Mouse (Mus musculus) E14TG2a.4 (cell line): Measurements from ENCODE around the gene Prkcb.

ENCODE experiments used
- H3K27me3 ChIP-seq: 2 replicates; pipeline ENCODE4 v1.6.1; 2014; ENCODE audit warnings: low read length, control low read depth; ENCODE audit not compliant: insufficient read depth
- H3K36me3 ChIP-seq: 2 replicates; pipeline ENCODE4 v1.6.1; 2014; ENCODE audit warnings: low read length, control low read depth; ENCODE audit not compliant: insufficient read depth
- H3K4me1 ChIP-seq: replicated peaks from 2 replicates; pipeline ENCODE4 v1.6.1; 2014; ENCODE audit warnings: low read depth, low read length, control low read depth
- H3K4me3 ChIP-seq: replicated peaks from 2 replicates; pipeline ENCODE4 v1.5.1; 2014; ENCODE audit warnings: mild to moderate bottlenecking, low read length
- H3K9me3 ChIP-seq: 2 replicates; pipeline ENCODE4 v1.6.1; 2014; ENCODE audit warnings: low read length, control low read depth
- CTCF ChIP-seq: conservative IDR thresholded peaks from 2 replicates; pipeline ENCODE4 v1.5.1; 2014; ENCODE audit warnings: low read length
- NANOG ChIP-seq: IDR thresholded peaks from 2 replicates; pipeline ENCODE4 v1.6.1; 2014; ENCODE audit warnings: borderline replicate concordance, low read length, mixed read lengths
- POU5F1 ChIP-seq: IDR thresholded peaks from 2 replicates; pipeline ENCODE4 v1.6.1; 2014; ENCODE audit warnings: low read length, borderline replicate concordance

Prkcb gene

GRCm38 (mm10) chr7:122372349-122372748, 83.8 kb downstream of the Prkcb start:
- Histone ChIP-seq H3K36me3 (no peaks in the 10 kb centered on the region), H3K9me3 (no peaks in the 10 kb centered on the region), H3K27me3 (no peaks in the 10 kb centered on the region), H3K4me1 (no peaks in the 10 kb centered on the region), H3K4me3 (no peak overlapping the region)
- TF ChIP-seq POU5F1 (no peak), NANOG (no peak), CTCF (no peak)

DNA sequence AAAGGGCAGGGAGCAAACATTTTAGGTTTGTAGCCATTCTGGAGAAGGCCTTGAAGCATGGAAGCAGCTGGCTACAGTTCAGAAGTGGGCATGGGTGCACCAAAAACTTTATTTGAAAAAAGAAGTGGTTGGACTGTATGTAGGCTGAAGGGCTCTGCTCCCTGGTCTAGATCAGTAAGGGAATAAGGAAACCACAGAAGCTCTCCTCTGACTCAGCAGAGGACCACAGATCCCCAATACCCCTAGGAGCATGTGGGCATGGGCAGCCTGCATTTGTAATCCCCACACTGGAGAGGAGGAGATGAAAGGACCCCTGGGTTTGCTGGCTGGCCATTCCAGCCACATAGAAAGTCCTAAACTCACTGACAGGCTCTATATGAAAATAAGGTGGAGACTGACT, 88.3 kb downstream of the Prkcb start:
- Histone ChIP-seq H3K36me3 (no peaks in the 10 kb centered on the region), H3K27me3 (no peaks in the 10 kb centered on the region), H3K4me3 (no peak overlapping the region), H3K9me3 (no peaks in the 10 kb centered on the region), H3K4me1 (0 out of 2 replicates have a peak, but pooled peaks cover 5% of the 10 kb centered on the region)
- TF ChIP-seq POU5F1: no peak
- no peak for TF ChIP-seq CTCF

- Histone ChIP-seq H3K36me3 (no peaks in the 10 kb centered on the region), H3K9me3 (no peaks in the 10 kb centered on the region), H3K4me3 (no peak overlapping the region), H3K27me3 (no peaks in the 10 kb centered on the region), H3K4me1 (0 out of 2 replicates have a peak, but pooled peaks cover 6% of the 10 kb centered on the region)
- TF ChIP-seq NANOG (no peak), POU5F1 (no peak), CTCF (no peak)
These were observed 89.4 kb downstream of the Prkcb start for GRCm38 (mm10) chr7:122377967-122378366.

DNA sequence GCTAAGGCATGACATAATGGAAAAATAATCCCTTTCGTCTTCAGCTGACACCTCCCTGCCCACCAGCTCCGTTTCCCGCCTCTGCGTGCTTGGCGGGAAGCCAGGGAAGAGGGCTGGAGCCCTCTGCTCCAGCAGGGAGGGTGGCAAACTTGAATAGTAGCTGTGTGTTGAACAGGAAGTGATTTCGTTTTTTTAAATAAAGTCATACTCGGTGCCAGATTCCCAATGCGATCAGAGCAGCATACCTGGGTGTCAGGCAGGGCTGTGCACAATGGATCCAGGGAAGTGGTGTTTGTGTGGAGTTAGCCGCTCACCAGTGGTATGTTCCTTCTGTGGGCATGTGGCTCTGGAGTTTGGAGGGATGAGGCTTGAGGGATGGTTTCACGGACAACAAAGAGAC, 89.9 kb downstream of the Prkcb start:
- TF ChIP-seq CTCF (no peak), POU5F1 (no peak), NANOG (no peak)
- Histone ChIP-seq H3K4me1 (0 out of 2 replicates have a peak, but pooled peaks cover 6% of the 10 kb centered on the region), H3K36me3 (no peaks in the 10 kb centered on the region), H3K4me3 (no peak overlapping the region), H3K27me3 (no peaks in the 10 kb centered on the region), H3K9me3 (no peaks in the 10 kb centered on the region)

DNA sequence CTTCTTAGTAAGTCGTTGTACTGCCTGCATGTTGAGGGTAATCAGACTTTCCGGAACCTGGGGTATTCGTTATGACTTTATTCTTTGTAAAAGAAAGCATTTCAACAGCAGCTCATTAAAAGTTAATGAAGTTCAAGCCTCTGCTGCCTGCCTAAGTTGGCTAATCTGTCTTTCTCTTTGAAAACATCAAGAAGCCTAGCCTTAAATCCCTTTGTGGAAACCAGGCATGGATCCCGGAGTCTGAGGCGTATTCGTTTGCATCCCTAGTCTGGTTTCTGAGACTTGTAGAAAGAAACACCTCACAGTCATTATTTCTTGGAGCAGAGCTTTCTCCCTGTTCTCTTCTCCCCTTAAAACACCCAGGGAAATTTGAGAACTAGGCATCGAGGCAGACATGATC, 90.7 kb downstream of the Prkcb start:
- Histone ChIP-seq H3K9me3 (no peaks in the 10 kb centered on the region), H3K4me3 (no peak overlapping the region), H3K36me3 (no peaks in the 10 kb centered on the region), H3K27me3 (no peaks in the 10 kb centered on the region), H3K4me1 (peaks cover 12% of the 10 kb centered on the region)
- TF ChIP-seq CTCF (no peak), POU5F1 (no peak), NANOG (no peak)

- TF ChIP-seq NANOG (no peak), POU5F1 (no peak), CTCF (no peak)
- H3K4me1 ChIP-seq: peaks cover 12% of the 10 kb centered on the region
- H3K27me3 ChIP-seq: no peaks in the 10 kb centered on the region; the same call in 1 of the 2 replicates
- no peaks in the 10 kb centered on the region for H3K9me3 ChIP-seq
- no peaks in the 10 kb centered on the region for H3K36me3 ChIP-seq
- H3K4me3 ChIP-seq: no peak overlapping the region
These were observed 92.0 kb downstream of the Prkcb start for GRCm38 (mm10) chr7:122380336-122381130.

- Histone ChIP-seq H3K9me3 (no peaks in the 10 kb centered on the region), H3K4me3 (no peak overlapping the region), H3K36me3 (no peaks in the 10 kb centered on the region), H3K27me3 (no peaks in the 10 kb centered on the region; the same call in 1 of the 2 replicates), H3K4me1 (peaks cover 12% of the 10 kb centered on the region)
- TF ChIP-seq CTCF (no peak), POU5F1 (no peak), NANOG (no peak)
These were observed 93.0 kb downstream of the Prkcb start for GRCm38 (mm10) chr7:122381560-122381959.

DNA sequence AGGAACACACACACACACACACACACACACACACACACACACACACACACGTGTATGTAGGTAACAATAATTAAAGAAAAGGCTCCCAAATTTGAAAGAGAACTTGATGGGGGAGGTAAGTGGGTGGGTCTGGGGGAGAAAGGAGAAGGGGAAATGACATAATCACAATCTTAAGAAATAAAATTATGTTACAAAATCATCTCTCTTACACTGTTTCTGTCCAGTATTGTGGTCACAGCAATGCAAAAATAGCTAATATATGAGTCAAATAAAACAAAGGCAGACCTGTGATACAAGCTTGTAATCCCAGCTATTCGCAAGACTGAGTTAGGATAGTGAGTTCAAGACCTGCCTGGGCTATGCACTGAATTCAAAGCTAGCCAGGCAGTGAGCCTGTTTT, 94.7 kb downstream of the Prkcb start:
- Histone ChIP-seq H3K4me3 (no peak overlapping the region), H3K4me1 (peaks cover 17% of the 10 kb centered on the region), H3K9me3 (no peaks in the 10 kb centered on the region), H3K27me3 (no peaks in the 10 kb centered on the region; the same call in 1 of the 2 replicates), H3K36me3 (no peaks in the 10 kb centered on the region)
- TF ChIP-seq CTCF (no peak), POU5F1 (no peak), NANOG (no peak)
